Mouse (Mus musculus) liver, embryonic 12.5 days (tissue): ENCODE measurements around the gene Lrch4. TPM values are rescaled to one million over a fixed set of nuclear protein-coding genes. Genes with fewer than 3 reads are reported as not detected.
A peak's percentile ranks its signal among the peaks of the same experiment; 100 is the strongest.
"Not testable (repeated sequence)": the region's sequence is repeated elsewhere in the genome, so short reads cannot be mapped to it uniquely, and the experiment has no call there.

ENCODE experiments used
- ATAC-seq: fragments of 200-750 bp; cut with Nextera tagmentation; 2 replicates; pipeline ENCODE4 v1.8.0; 2017; ENCODE audit warnings: moderate number of reproducible peaks, mild to moderate bottlenecking, moderate library complexity
- H3K27ac ChIP-seq: fragments of 300-500 bp; sonication (generic); 2 replicates; pipeline ENCODE4 v1.5.1; 2016; ENCODE audit warnings: mild to moderate bottlenecking
- H3K27me3 ChIP-seq: fragments of 300-500 bp; sonication (generic); replicated peaks from 2 replicates; pipeline ENCODE4 v1.6.1; 2016; ENCODE audit warnings: mild to moderate bottlenecking, moderate library complexity
- H3K36me3 ChIP-seq: fragments of 300-500 bp; sonication (generic); 2 replicates; pipeline ENCODE4 v1.6.1; 2016; ENCODE audit warnings: mild to moderate bottlenecking, moderate library complexity
- H3K4me1 ChIP-seq: fragments of 300-500 bp; sonication (generic); 2 replicates; pipeline ENCODE4 v1.6.1; 2016
- H3K4me2 ChIP-seq: fragments of 300-500 bp; sonication (generic); 2 replicates; pipeline ENCODE4 v1.6.1; 2016; ENCODE audit warnings: mild to moderate bottlenecking, moderate library complexity
- H3K4me3 ChIP-seq: fragments of 300-500 bp; sonication (generic); 2 replicates; pipeline ENCODE4 v1.5.1; 2016; ENCODE audit warnings: mild to moderate bottlenecking, moderate library complexity
- H3K9ac ChIP-seq: fragments of 300-500 bp; sonication (generic); 2 replicates; pipeline ENCODE4 v1.6.1; 2016; ENCODE audit warnings: mild to moderate bottlenecking, moderate library complexity
- H3K9me3 ChIP-seq: fragments of 300-500 bp; sonication (generic); replicated peaks from 2 replicates; pipeline ENCODE4 v1.6.1; 2016; ENCODE audit warnings: mild to moderate bottlenecking, moderate library complexity
- WGBS: fragments of 180-500 bp; shearing (Covaris S2); methylation state at CpG from one replicate; pipeline ENCODE4 v1.1.7; 2016; ENCODE audit not compliant: insufficient replicate concordance; 5-methylcytosine and 5-hydroxymethylcytosine counted together
- polyA plus RNA-seq: library from polyadenylated mRNA; unstranded; fragments of >200 nt; fragmentation: Nextera tagmentation; extraction: Ambion mirVana; gene quantifications from 2 replicates; pipeline ENCODE4 v1.2.1, GENCODE M21; 2016

Gene Lrch4
- polyA plus RNA-seq, 1 experiment from 2014 or later, result 33.4 TPM

DNA sequence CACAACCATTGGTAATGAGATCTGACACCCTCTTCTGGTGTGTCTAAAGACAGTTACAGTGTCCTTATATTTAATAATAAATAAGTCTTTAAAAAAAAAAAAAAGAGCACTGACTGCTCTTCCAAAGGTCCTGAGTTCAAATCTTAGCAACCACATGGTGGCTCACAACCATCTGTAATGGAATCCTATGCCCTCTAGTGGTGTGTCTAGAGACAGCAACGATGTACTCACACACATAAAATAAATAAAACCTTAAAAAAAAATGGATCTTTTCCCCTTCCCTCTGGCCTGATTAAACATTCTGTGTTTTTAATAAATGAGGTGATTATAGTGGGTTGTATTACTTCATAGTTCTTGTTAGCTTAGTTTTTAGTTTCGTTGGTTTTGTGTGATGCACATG is 14.0 kb upstream of the Lrch4 start:
- Histone ChIP-seq H3K4me1 (peaks cover 35% of the 10 kb centered on the region), H3K27me3 (peaks cover 22% of the 10 kb centered on the region)
- H3K36me3 ChIP-seq, H3K9ac ChIP-seq, ATAC-seq, H3K4me2 ChIP-seq, H3K27ac ChIP-seq, H3K9me3 ChIP-seq, H3K4me3 ChIP-seq: not testable (repeated sequence)
- WGBS, result 82% methylated on average over 2 of the region's 2 CpGs

DNA sequence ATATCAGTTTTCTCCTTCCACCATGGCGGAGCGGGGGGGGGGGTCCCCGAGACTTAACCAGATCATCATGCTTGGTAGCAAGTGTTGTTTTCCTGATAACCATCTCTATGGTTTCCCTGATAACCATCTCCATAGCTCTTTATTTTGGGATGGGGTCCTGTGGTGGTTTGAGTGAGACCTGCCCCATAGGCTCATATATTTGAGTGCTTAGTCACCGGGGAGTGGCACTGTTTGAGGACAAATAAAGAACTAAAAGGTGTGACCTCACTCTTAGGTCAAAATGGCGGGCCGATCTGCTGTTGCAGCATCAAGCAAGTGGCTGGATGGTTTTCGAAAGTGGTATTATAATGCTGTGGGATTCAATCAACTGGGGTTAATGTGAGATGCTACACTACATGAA is 13.6 kb upstream of the Lrch4 start:
- Histone ChIP-seq H3K27ac (no peak overlapping the region), H3K27me3 (peaks cover 23% of the 10 kb centered on the region), H3K9me3 (no peaks in the 10 kb centered on the region), H3K4me3 (no peak overlapping the region), H3K36me3 (no peaks in the 10 kb centered on the region), H3K9ac (no peak overlapping the region), H3K4me1 (peaks cover 30% of the 10 kb centered on the region), H3K4me2 (no peak overlapping the region)
- ATAC-seq, result no peak
- WGBS, result 69% methylated on average over 7 of the region's 7 CpGs

DNA sequence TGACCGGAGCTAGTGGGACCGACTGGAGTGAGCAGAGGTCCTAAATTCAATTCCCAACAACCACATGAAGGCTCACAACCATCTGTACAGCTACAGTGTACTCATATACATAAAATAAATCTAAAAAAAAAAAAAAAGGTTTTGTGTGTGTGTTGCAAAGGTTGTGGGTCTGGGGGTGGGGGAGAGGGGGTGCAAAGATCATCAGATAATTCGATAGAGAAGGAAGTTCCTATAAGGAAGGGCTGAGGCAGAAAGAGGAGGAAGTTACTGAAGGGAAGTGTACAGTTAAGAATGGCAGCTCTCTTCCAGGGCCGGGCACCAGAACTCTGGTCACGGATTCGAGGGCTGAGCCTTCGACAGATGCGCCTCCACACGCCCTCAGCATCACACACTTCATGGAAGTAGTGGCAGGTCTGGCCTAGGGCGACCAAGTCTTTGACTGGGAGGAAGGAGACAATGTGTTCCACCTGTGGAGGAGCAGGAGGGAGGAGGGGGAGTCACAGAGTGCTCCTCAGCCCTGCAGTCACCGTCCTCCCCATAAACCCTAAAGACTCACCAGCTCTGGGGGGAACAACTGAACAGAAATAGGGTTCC is 4.9 kb upstream of the Lrch4 start:
- Histone ChIP-seq H3K4me3 (no peak overlapping the region), H3K9me3 (no peaks in the 10 kb centered on the region), H3K4me1 (peaks cover 19% of the 10 kb centered on the region), H3K9ac (no peak overlapping the region), H3K4me2 (no peak overlapping the region), H3K27ac (no peak overlapping the region), H3K27me3 (peaks cover 25% of the 10 kb centered on the region; the same call in 1 of the 2 replicates), H3K36me3 (no peaks in the 10 kb centered on the region)
- ATAC-seq, result no peak
- WGBS, result 34% methylated on average over 11 of the region's 11 CpGs

DNA sequence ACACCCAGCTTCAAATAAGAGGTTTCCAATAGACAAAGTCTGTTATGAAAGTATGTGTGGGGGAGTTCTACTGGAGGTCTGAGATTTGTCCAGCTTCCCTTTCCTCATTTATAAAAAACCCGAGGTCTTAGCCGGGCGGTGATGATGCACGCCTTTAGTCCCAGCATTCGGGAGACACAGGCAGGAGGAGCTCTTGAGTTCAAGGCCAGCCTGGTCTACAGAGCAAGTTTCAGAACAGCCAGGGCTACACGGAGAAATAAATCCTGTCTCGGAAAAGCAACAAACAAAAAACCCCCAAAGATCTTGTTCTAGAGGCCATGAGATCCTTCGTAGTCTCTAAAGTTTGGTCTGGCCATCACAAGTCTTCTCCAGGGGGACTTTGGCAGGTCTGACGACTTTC is 930 bp upstream of the Lrch4 start:
- H3K9ac ChIP-seq, result peak overlapping the region; percentile 78
- peak overlapping the region; percentile 93 for H3K4me2 ChIP-seq
- ATAC-seq, result no peak
- H3K9me3 ChIP-seq, result no peaks in the 10 kb centered on the region
- peaks cover 55% of the 10 kb centered on the region for H3K4me1 ChIP-seq
- 0 out of 2 replicates have a peak, but pooled peaks cover 9% of the 10 kb centered on the region for H3K27me3 ChIP-seq
- peaks cover 14% of the 10 kb centered on the region for H3K36me3 ChIP-seq
- H3K27ac ChIP-seq, result peak overlapping the region; percentile 89
- peak overlapping the region; percentile 84 for H3K4me3 ChIP-seq
- 3% methylated on average over 9 of the region's 9 CpGs for WGBS

DNA sequence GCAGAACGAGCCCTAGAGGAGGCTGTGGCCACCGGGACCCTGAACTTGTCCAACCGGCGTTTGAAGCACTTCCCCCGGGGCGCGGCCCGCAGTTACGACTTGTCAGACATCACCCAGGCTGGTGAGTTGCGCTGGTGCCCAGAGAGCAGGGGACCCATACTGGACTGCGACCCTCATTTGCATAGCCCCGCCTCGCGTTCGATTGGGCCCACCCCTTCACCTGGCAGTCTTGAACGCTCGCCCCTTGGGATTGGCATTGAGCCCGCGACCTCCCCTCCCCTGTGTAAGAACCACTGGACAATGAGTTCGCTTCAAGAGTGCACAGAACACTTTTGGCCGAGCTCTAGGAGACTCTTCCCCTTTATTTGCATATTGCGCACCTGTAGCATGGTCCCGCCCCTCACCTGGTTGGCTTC is 393 bp downstream of the Lrch4 start:
- peak; percentile 38 for ATAC-seq

DNA sequence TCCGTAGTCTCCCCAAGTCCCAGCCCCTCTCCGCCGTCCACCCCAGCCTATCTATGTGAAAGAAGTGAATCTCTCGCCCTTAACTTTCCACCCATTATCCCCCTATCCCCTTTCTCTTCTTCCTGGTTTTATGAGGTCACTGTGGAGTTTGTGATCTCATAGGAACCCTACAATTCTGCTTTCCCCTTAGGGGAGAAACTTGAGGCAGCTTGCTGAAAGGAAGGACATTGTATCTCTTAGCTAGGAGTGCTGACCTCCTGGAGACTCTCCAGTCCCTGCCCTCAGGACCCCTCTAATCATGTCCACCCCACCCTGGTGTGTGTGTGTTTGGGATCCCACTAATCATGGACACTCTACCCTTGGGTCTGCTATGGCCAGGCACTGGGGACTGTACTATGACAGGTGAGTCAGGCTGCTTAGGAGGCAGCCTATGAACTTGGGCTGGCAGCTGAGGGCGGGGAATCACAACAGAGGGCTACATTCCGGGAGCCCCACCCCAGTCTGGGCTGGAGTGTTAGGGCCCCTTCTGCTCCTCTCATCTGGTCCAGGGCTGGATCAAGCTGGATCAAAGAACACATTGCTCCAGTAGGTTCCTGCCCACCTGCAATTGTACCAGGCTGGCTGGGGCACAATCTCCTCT is 1.1 kb downstream of the Lrch4 start:
- Histone ChIP-seq H3K4me2 (peak overlapping the region; percentile 93), H3K27ac (peak overlapping the region; percentile 96), H3K4me3 (peak overlapping the region; percentile 84), H3K9ac (peak overlapping the region; percentile 85), H3K9me3 (no peaks in the 10 kb centered on the region), H3K4me1 (peaks cover 50% of the 10 kb centered on the region), H3K27me3 (0 out of 2 replicates have a peak, but pooled peaks cover 5% of the 10 kb centered on the region), H3K36me3 (peaks cover 35% of the 10 kb centered on the region)
- ATAC-seq, result no peak
- 7% methylated on average over 6 of the region's 6 CpGs for WGBS

More for the DNA sequence above, 393 bp downstream of the Lrch4 start:
- Histone ChIP-seq H3K4me1 (peaks cover 55% of the 10 kb centered on the region), H3K9me3 (no peaks in the 10 kb centered on the region), H3K36me3 (peaks cover 27% of the 10 kb centered on the region), H3K9ac (peak overlapping the region; percentile 85), H3K27me3 (0 out of 2 replicates have a peak, but pooled peaks cover 8% of the 10 kb centered on the region), H3K27ac (peak overlapping the region; percentile 96), H3K4me3 (peak overlapping the region; percentile 84), H3K4me2 (peak overlapping the region; percentile 93)
- under 1% methylated on average over 23 of the region's 23 CpGs for WGBS

DNA sequence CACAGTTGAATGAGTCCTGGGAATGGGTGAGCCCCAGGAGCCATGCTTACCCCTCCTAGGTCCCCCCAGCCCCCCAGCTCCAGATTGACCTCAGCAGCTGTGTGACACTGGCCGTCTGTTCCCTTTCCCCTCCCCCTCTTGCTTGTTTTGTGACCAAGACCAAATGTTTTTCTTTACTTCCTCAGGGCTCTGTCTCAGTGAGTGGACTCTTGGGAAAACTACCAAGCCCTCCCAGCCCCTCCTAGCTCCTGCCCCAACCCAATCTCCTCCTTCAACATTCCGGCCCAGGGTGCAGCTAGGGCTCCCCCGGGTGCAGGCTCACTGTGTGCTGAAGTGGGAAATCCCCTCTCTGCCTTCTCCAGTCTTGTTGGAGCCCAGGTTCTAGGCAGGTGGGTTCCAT is 1.7 kb downstream of the Lrch4 start:
- Histone ChIP-seq H3K27ac (peak overlapping the region; percentile 96), H3K4me2 (peak overlapping the region; percentile 93), H3K9ac (peak overlapping the region; percentile 85), H3K9me3 (no peaks in the 10 kb centered on the region), H3K36me3 (peaks cover 40% of the 10 kb centered on the region), H3K27me3 (0 out of 2 replicates have a peak, but pooled peaks cover 5% of the 10 kb centered on the region), H3K4me1 (peaks cover 49% of the 10 kb centered on the region), H3K4me3 (peak overlapping the region; percentile 84)
- 22% methylated on average over 3 of the region's 3 CpGs for WGBS
- ATAC-seq, result no peak

DNA sequence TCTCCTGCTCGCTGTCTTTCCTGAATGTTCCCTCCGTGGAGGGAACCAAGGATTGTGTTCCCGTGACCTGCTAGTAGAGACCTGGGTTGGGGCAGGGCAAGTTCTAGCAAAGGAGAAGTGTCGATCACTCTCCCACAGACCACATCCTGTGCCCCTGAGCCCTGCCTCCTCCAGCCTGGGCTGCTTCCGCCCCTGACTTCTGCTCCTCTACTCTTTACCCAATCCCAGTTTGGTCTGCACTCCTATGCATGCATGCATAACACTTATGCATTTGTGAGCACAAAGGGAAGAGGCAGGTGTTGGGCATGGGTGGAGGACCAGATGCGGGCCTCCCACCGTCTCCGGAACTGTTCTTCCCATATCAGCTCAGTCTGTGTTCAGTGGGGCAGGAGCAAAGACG is 2.2 kb downstream of the Lrch4 start:
- peaks cover 49% of the 10 kb centered on the region for H3K4me1 ChIP-seq
- H3K27me3 ChIP-seq, result 0 out of 2 replicates have a peak, but pooled peaks cover 5% of the 10 kb centered on the region
- peak overlapping the region; percentile 93 for H3K4me2 ChIP-seq
- 13% methylated on average over 9 of the region's 9 CpGs for WGBS
- peaks cover 46% of the 10 kb centered on the region for H3K36me3 ChIP-seq
- peak overlapping the region; percentile 96 for H3K27ac ChIP-seq
- peak overlapping the region; percentile 85 for H3K9ac ChIP-seq
- peak overlapping the region; percentile 84 for H3K4me3 ChIP-seq
- no peak for ATAC-seq
- H3K9me3 ChIP-seq, result no peaks in the 10 kb centered on the region

DNA sequence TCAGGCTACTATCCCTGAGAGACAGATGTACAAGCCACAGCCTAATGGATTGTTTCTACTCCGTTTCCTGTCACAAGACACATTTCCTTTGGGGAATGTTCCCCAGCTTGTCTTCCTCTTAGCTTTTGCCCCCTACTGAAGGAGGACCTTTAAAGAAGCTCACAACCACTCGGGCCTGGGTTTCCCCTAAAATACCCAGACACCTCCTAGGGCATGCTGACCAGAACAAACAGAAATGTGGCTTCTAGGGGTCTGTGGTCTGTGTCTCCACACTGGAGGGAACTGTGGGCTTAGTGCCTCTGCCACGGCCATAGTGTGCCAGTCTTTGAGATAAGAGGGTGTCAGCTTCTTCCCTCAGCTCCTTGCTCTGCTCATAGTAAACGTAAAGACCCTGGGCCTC is 2.7 kb downstream of the Lrch4 start:
- Histone ChIP-seq H3K9me3 (no peaks in the 10 kb centered on the region), H3K27me3 (0 out of 2 replicates have a peak, but pooled peaks cover 5% of the 10 kb centered on the region), H3K9ac (peak overlapping the region; percentile 85), H3K27ac (peak overlapping the region; percentile 96), H3K4me3 (peak overlapping the region; percentile 84), H3K36me3 (peaks cover 50% of the 10 kb centered on the region), H3K4me2 (peak overlapping the region; percentile 93), H3K4me1 (peaks cover 49% of the 10 kb centered on the region)
- 11% methylated on average over 4 of the region's 4 CpGs for WGBS
- no peak for ATAC-seq

DNA sequence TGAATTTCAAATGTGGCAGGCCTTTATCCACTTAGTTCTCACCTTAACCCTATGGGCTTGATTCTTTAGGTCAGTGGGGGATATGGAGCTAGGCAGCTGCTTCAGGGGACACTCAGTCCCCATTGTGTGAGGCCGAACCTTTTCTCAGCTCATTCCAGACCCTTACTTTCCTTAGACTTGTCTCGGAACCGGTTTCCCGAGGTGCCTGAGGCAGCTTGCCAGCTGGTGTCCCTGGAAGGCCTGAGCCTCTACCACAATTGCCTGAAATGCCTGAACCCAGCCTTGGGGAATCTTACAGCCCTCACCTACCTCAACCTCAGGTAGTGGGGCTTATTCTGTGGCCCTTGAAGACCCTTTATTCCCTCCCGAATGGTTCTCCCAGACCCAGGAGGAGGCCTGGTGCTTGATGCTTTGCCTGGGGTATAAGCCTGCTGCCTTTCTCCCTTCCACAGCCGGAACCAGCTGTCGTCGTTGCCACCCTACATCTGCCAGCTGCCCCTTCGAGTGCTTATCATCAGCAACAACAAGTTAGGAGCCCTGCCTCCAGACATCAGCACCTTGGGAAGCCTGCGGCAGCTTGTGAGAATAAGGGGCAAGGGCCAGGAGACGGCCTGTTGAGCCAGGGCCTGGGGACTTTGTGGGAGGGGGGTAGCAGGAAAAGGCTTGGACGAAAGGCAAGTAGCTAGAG is 4.6 kb downstream of the Lrch4 start:
- H3K4me3 ChIP-seq, result no peak overlapping the region
- no peak overlapping the region for H3K27ac ChIP-seq
- H3K36me3 ChIP-seq, result peaks cover 70% of the 10 kb centered on the region
- H3K9me3 ChIP-seq, result no peaks in the 10 kb centered on the region
- no peak overlapping the region for H3K9ac ChIP-seq
- 82% methylated on average over 12 of the region's 12 CpGs for WGBS
- ATAC-seq, result no peak
- no peak overlapping the region for H3K4me2 ChIP-seq
- peaks cover 41% of the 10 kb centered on the region for H3K4me1 ChIP-seq
- no peaks in the 10 kb centered on the region for H3K27me3 ChIP-seq

DNA sequence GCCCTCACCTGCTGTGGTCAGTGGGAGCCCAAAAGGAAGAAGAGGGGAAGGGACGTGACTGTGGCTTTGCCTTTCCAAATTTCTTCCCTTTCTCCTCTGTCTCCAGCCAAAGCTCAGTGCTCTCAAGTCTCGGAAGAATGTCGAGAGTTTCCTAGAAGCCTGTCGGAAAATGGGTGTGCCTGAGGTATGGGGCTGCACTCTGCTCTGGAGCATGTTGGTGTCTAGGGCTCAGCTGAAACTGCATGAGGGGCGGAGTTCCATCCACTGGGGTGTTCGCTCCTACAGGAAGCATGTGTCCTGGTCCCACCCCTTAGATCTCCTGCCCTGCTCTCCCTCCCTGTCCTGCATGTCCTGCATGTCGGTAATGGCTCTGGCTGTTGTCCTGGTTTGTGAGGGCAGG is 10.6 kb downstream of the Lrch4 start:
- no peak overlapping the region for H3K4me2 ChIP-seq
- H3K9me3 ChIP-seq, result no peaks in the 10 kb centered on the region
- WGBS, result 80% methylated on average over 7 of the region's 7 CpGs
- H3K27me3 ChIP-seq, result peaks cover 16% of the 10 kb centered on the region
- no peak overlapping the region for H3K27ac ChIP-seq
- peaks cover 82% of the 10 kb centered on the region for H3K36me3 ChIP-seq
- peaks cover 34% of the 10 kb centered on the region for H3K4me1 ChIP-seq
- no peak overlapping the region for H3K9ac ChIP-seq
- no peak overlapping the region for H3K4me3 ChIP-seq
- no peak for ATAC-seq

DNA sequence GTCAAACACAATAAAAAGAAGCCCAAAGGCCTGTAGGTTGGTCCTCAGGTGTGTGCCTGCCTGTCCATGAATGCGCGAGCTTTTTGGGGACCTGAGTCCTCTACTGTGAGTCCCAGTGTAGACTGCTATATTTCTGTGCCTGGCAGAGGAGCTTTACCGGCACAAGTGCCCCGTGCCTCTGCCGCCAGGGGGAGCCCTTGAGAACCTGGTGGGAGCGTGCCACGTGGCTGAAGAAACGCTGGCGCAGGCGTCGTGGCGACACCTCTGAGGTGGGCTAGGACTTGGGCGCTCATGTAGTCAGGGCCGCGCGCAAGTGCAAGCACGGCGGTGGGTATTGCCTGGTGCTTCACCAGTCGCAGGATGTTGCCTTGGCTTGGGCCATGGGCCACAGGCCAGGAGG is 12.1 kb downstream of the Lrch4 start, which contains the start of gene Sap25:
Gene Sap25 (plus strand): TSS at position 281 of the 400 bp plus-strand sequence.
- Histone ChIP-seq H3K4me2 (no peak within 1 kb of the TSS), H3K4me3 (no peak within 1 kb of the TSS), H3K36me3 (peaks cover 66% of the 10 kb centered on the region), H3K4me1 (peaks cover 48% of the 10 kb centered on the region), H3K27me3 (peaks cover 32% of the 10 kb centered on the region), H3K27ac (no peak within 1 kb of the TSS), H3K9ac (no peak within 1 kb of the TSS), H3K9me3 (no peaks in the 10 kb centered on the region)
- 0 out of 2 replicates have a peak, but pooled peaks have one; percentile 12 for ATAC-seq
- WGBS, result 79% methylated on average over 19 of the region's 19 CpGs
